Comparison of ENCODE assay signal across 27 mouse cellular contexts in the genomic region with DNA sequence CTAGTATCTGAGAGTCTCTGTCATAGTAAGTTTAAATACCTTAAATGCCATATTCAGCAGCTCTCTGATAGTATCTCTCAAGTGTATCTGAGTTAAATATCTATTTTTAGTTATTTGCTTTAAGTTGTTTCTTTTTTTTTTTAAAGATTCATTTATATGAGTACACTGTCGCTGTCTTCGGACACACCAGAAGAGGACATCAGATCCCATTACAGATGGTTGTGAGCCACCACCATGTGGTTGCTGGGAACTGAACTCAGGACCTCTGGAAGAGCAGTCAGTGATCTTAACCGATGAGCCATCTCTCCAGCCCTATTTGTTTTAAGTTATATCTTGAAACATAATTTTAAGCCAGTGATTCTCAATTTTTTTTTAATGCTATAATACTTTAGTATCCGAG. TPM values are rescaled to one million over a fixed set of nuclear protein-coding genes. Genes with fewer than 3 reads are reported as not detected.
DNase-seq lines count a peak whose midpoint lies in the region; ATAC-seq and TF ChIP-seq lines count a peak whose summit lies in the region.
"Had no signal": no experiment of that assay in that cellular context is flagged by ENCODE, and none has a peak within 500 bp of the region (broad histone marks: within the 10 kb centered on the region; RNA-seq: fewer than 3 reads in every experiment).

No protein-coding gene starts in this region.

- in situ Hi-C loops in CH12.LX (cut with MboI; ENCODE audit: low pct_ligation_motif_present, low pct_unique_long_range_greater_than_20kb, low sequenced_read_pairs): no loop called here

- H3K9me3 ChIP-seq in liver, postnatal 0 days (ENCODE audit: low read length): no peaks in the 10 kb centered on the region
- no peaks in the 10 kb centered on the region for H3K9me3 ChIP-seq in CH12.LX (replicated peaks; ENCODE audit: low read length)
- H3K9me3 ChIP-seq: embryonic facial prominence, embryonic 12.5 days; forebrain, embryonic 15.5 days; heart, embryonic 15.5 days; hindbrain, embryonic 13.5 days had no signal

- H3K9ac ChIP-seq in liver, postnatal 0 days (replicated peaks): peak overlapping the region; percentile 22; the same call in 1 of the 2 replicates
- H3K9ac ChIP-seq in CH12.LX (ENCODE audit: insufficient read depth, low read depth): peak overlapping the region; percentile 75; the same call in 1 of the 2 replicates
- H3K9ac ChIP-seq: embryonic facial prominence, embryonic 12.5 days; forebrain, embryonic 15.5 days; heart, embryonic 15.5 days; hindbrain, embryonic 13.5 days had no signal

- peaks cover 17% of the 10 kb centered on the region for H3K36me3 ChIP-seq in liver, postnatal 0 days (replicated peaks; ENCODE audit: insufficient read depth, low read length)
- H3K36me3 ChIP-seq in CH12.LX (replicated peaks in 1 of 2; ENCODE audit: control insufficient read depth in 1 of 2, insufficient read depth in 1 of 2, low read length in 1 of 2): peaks cover 14 to 27% of the 10 kb centered on the region in 2 experiments
- H3K36me3 ChIP-seq: embryonic facial prominence, embryonic 12.5 days; forebrain, embryonic 15.5 days; heart, embryonic 15.5 days; hindbrain, embryonic 13.5 days had no signal

- DNase-seq in liver, postnatal 0 days: no peak
- no peak for DNase-seq in liver
- no peak for DNase-seq in CH12.LX (ENCODE audit: extremely low read depth)
- no peak for DNase-seq in cerebellum, postnatal 36 days
- DNase-seq: adrenal gland, postnatal 10 days; B cell, adult 2 months; cerebellum, adult 11 months; cerebellum, adult 8-10 months; cerebellum, postnatal 14 days; gastrocnemius, postnatal 14 days; heart, adult 2 months; heart, postnatal 14 days had no signal

- no peaks in the 10 kb centered on the region for H3K27me3 ChIP-seq in liver, postnatal 0 days (ENCODE audit: insufficient read depth, low read length)
- no peaks in the 10 kb centered on the region for H3K27me3 ChIP-seq in CH12.LX (replicated peaks)
- H3K27me3 ChIP-seq: embryonic facial prominence, embryonic 12.5 days; forebrain, embryonic 15.5 days; heart, embryonic 15.5 days; hindbrain, embryonic 13.5 days had no signal

- H3K4me3 ChIP-seq in liver, postnatal 0 days (ENCODE audit: low read depth, low read length): no peak overlapping the region
- H3K4me3 ChIP-seq in CH12.LX (replicated peaks in 1 of 3; ENCODE audit: low read depth in 2 of 3, low read length in 2 of 3, poor library complexity in 1 of 3): peak overlapping the region; percentile 45 to 98 (median 66)
- H3K4me3 ChIP-seq in bone marrow macrophage, adult 2 months (ENCODE audit: insufficient read depth, low read length): peak overlapping the region; percentile 79
- H3K4me3 ChIP-seq: embryonic facial prominence, embryonic 12.5 days; hindbrain, embryonic 13.5 days had no signal

- no peak for TF ChIP-seq EP300 in liver, postnatal 0 days (IDR thresholded peaks at IDR 0.05; ENCODE audit: low read depth)
- 0 out of 2 replicates have a peak, but pooled peaks have one; percentile 9 for TF ChIP-seq EP300 in CH12.LX (IDR thresholded peaks at IDR 0.05; ENCODE audit: low read length)

- peak overlapping the region; percentile 47 for H3K4me2 ChIP-seq in liver, postnatal 0 days (ENCODE audit: low read depth, low read length)
- peak overlapping the region; percentile 98 for H3K4me2 ChIP-seq in CH12.LX (ENCODE audit: insufficient read depth, low read depth, poor library complexity, severe bottlenecking)
- H3K4me2 ChIP-seq: embryonic facial prominence, embryonic 12.5 days; forebrain, embryonic 15.5 days; heart, embryonic 11.5 days; hindbrain, embryonic 13.5 days had no signal

- no peak for TF ChIP-seq RAD21 in CH12.LX (IDR thresholded peaks at IDR 0.05; ENCODE audit: low read depth, low read length)

- dilution Hi-C loops in CH12.LX (cut with MboI; ENCODE audit: extremely low pct_ligation_motif_present, extremely low pct_unique_long_range_greater_than_20kb, low sequenced_read_pairs): no loop called here

- 80% methylated on average over 4 of the region's 4 CpGs for WGBS in liver, postnatal 0 days (ENCODE audit: insufficient replicate concordance)

- H3K27ac ChIP-seq in liver, postnatal 0 days (ENCODE audit: low read depth): no peak overlapping the region
- H3K27ac ChIP-seq in CH12.LX (ENCODE audit: insufficient read depth, low read depth): peak overlapping the region; percentile 82; the same call in 1 of the 2 replicates
- H3K27ac ChIP-seq in bone marrow macrophage, adult 2 months (ENCODE audit: insufficient read depth, low read depth, low read length): peak overlapping the region; percentile 92
- H3K27ac ChIP-seq: embryonic facial prominence, embryonic 12.5 days; forebrain, embryonic 15.5 days; heart, embryonic 15.5 days; hindbrain, embryonic 13.5 days; hindbrain, postnatal 0 days had no signal

- ATAC-seq in liver, postnatal 0 days: no peak
- ATAC-seq in cerebellum, adult (ENCODE audit: insufficient number of reproducible peaks, low FRiP score, low TSS enrichment): no peak
- ATAC-seq: CD4-positive, CD25-positive, alpha-beta regulatory T cell, adult 4 months; forebrain, embryonic 15.5 days; hindbrain, postnatal 0 days had no signal

- peaks cover 23% of the 10 kb centered on the region for H3K4me1 ChIP-seq in liver, postnatal 0 days (ENCODE audit: insufficient read depth)
- peaks cover 2 to 27% of the 10 kb centered on the region in 2 experiments; a peak in 3 of 4 replicates for H3K4me1 ChIP-seq in CH12.LX (ENCODE audit: control insufficient read depth in 1 of 2, insufficient read depth in 2 of 2)
- peaks cover 8% of the 10 kb centered on the region for H3K4me1 ChIP-seq in bone marrow macrophage, adult 2 months (ENCODE audit: control insufficient read depth, insufficient read depth, low read length)
- H3K4me1 ChIP-seq: embryonic facial prominence, embryonic 12.5 days; heart, embryonic 15.5 days had no signal

- H3K79me2 ChIP-seq in CH12.LX (replicated peaks; ENCODE audit: control insufficient read depth, extremely low read depth, insufficient read depth, poor library complexity, severe bottlenecking): peaks cover 45% of the 10 kb centered on the region

- TF ChIP-seq POLR2A in CH12.LX (IDR thresholded peaks at IDR 0.05; ENCODE audit: low read depth, low read length): no peak
- no peak for TF ChIP-seq POLR2A in bone marrow macrophage, adult 2 months (IDR thresholded peaks at IDR 0.05; ENCODE audit: borderline replicate concordance, low read depth, low read length)

- TF ChIP-seq CTCF in liver, postnatal 0 days (IDR thresholded peaks at IDR 0.05; ENCODE audit: low read depth): no peak
- TF ChIP-seq CTCF in CH12.LX (conservative IDR thresholded peaks at IDR 0.05 in 1 of 2, IDR thresholded peaks at IDR 0.05 in 1 of 2; ENCODE audit: low read depth in 2 of 2, low read length in 2 of 2): no peak
- no peak for TF ChIP-seq CTCF in bone marrow macrophage, adult 2 months (IDR thresholded peaks at IDR 0.05; ENCODE audit: low read depth, low read length)

TF ChIP-seq in CH12.LX, 34 proteins besides CTCF, POLR2A, EP300 and RAD21 (continues in another document):
- TF ChIP-seq JUN (IDR thresholded peaks at IDR 0.05; ENCODE audit: insufficient read depth, low read depth, low read length) (no peak), MEF2A (IDR thresholded peaks at IDR 0.05; ENCODE audit: borderline replicate concordance, low read depth, low read length) (no peak), TCF12 (IDR thresholded peaks at IDR 0.05; ENCODE audit: low read depth, low read length) (no peak), E2F4 (IDR thresholded peaks at IDR 0.05; ENCODE audit: insufficient replicate concordance, low read depth, low read length) (no peak), POLR2AphosphoS2 (IDR thresholded peaks at IDR 0.05; ENCODE audit: low read depth, low read length) (no peak), ETS1 (conservative IDR thresholded peaks at IDR 0.05; ENCODE audit: low read depth, low read length) (0 out of 2 replicates have a peak, but pooled peaks have one; percentile 8), ZC3H11A (IDR thresholded peaks at IDR 0.05; ENCODE audit: low read depth, low read length) (no peak), MAX (IDR thresholded peaks at IDR 0.05; ENCODE audit: low read length) (peak; percentile 43; the same call in 1 of the 2 replicates), JUND (conservative IDR thresholded peaks at IDR 0.05; ENCODE audit: low read depth, low read length) (no peak), CHD2 (IDR thresholded peaks at IDR 0.05; ENCODE audit: low read length) (no peak), PAX5 (IDR thresholded peaks at IDR 0.05; ENCODE audit: low read length) (no peak), RCOR1 (conservative IDR thresholded peaks at IDR 0.05; ENCODE audit: low read depth, low read length) (no peak), ZNF384 (IDR thresholded peaks at IDR 0.05; ENCODE audit: low read depth, low read length) (0 out of 2 replicates have a peak, but pooled peaks have one; percentile 20), MAZ (IDR thresholded peaks at IDR 0.05; ENCODE audit: low read depth, low read length) (no peak)

RNA-seq across cellular contexts. Expression of a gene that starts 1.2 kb away (rescaled TPM):
- 11.9 and 12.3 TPM in 2 replicates for polyA plus RNA-seq in liver, postnatal 0 days (2015; fragmentation: Nextera tagmentation; extraction: Ambion mirVana)
- 32.2 and 39.6 TPM in 2 replicates for total RNA-seq in CH12.LX (2012; rRNA removed)
- 42.6 and 46.2 TPM in 2 replicates for total RNA-seq in CH12.LX (2014; rRNA removed)
- polyA plus RNA-seq in CH12.LX (2012; ENCODE audit: insufficient read length, low read depth): 34.4 and 41.9 TPM in 2 replicates
- 664 and 728 TPM in 2 replicates for polyA plus RNA-seq in bone marrow macrophage, adult 2 months (2012; ENCODE audit: insufficient read depth, insufficient read length, missing spikeins)

RNA-seq across cellular contexts. Expression of a gene that starts 8.9 kb away (rescaled TPM):
- 0.47 and 1.0 TPM in 2 replicates for polyA plus RNA-seq in liver, postnatal 0 days (2015; fragmentation: Nextera tagmentation; extraction: Ambion mirVana)
- total RNA-seq in CH12.LX (2012; rRNA removed) (not detected in 2 replicates), CH12.LX (2014; rRNA removed) (not detected in 2 replicates)
- not detected in 2 replicates for polyA plus RNA-seq in CH12.LX (2012; ENCODE audit: insufficient read length, low read depth)
- 30.2 and 32.0 TPM in 2 replicates for polyA plus RNA-seq in bone marrow macrophage, adult 2 months (2012; ENCODE audit: insufficient read depth, insufficient read length, missing spikeins)
- total RNA-seq: adrenal gland, postnatal 10 days; adrenal gland, postnatal 4 days; gastrocnemius, postnatal 14 days; heart, adult 2 months; heart, postnatal 14 days had no signal
- polyA plus RNA-seq: CD4-positive, CD25-positive, alpha-beta regulatory T cell, adult 4 months; cortical plate, adult 2 months; embryonic facial prominence, embryonic 12.5 days; forebrain, embryonic 15.5 days; heart, adult 2 months had no signal

RNA-seq across cellular contexts. Expression of a gene that starts 25.2 kb away (rescaled TPM):
- polyA plus RNA-seq in liver, postnatal 0 days (2015; fragmentation: Nextera tagmentation; extraction: Ambion mirVana): 0.16 TPM in 1 of 2 replicates, not detected in the other
- total RNA-seq in CH12.LX (2012; rRNA removed): not detected in 2 replicates
- total RNA-seq in CH12.LX (2014; rRNA removed): not detected in 2 replicates
- not detected in 2 replicates for polyA plus RNA-seq in CH12.LX (2012; ENCODE audit: insufficient read length, low read depth)
- polyA plus RNA-seq in bone marrow macrophage, adult 2 months (2012; ENCODE audit: insufficient read depth, insufficient read length, missing spikeins): 14.6 and 20.2 TPM in 2 replicates
- total RNA-seq: adrenal gland, postnatal 10 days; adrenal gland, postnatal 4 days; gastrocnemius, postnatal 14 days; heart, adult 2 months; heart, postnatal 14 days; hematopoietic stem cell, adult 5-6 weeks; hindbrain, postnatal 0 days; MEL had no signal
- polyA plus RNA-seq: CD4-positive, CD25-positive, alpha-beta regulatory T cell, adult 4 months; cortical plate, adult 2 months; embryonic facial prominence, embryonic 12.5 days; forebrain, embryonic 11.5 days; forebrain, embryonic 15.5 days; gonadal fat pad, adult 2 months; heart, adult 2 months; heart, embryonic 11.5 days; heart, embryonic 15.5 days; hindbrain, embryonic 13.5 days; hindbrain, postnatal 0 days had no signal

RNA-seq across cellular contexts. Expression of a gene that starts 47.4 kb away (rescaled TPM):
- 0.06 TPM in 1 of 2 replicates, not detected in the other for polyA plus RNA-seq in liver, postnatal 0 days (2015; fragmentation: Nextera tagmentation; extraction: Ambion mirVana)
- total RNA-seq in CH12.LX (2012; rRNA removed) (5.4 and 6.4 TPM in 2 replicates), CH12.LX (2014; rRNA removed) (41.1 TPM in 2 replicates)
- polyA plus RNA-seq in CH12.LX (2012; ENCODE audit: insufficient read length, low read depth): 33.3 and 36.6 TPM in 2 replicates
- polyA plus RNA-seq in bone marrow macrophage, adult 2 months (2012; ENCODE audit: insufficient read depth, insufficient read length, missing spikeins): 0.45 TPM in 1 of 2 replicates, not detected in the other
- total RNA-seq: adrenal gland, postnatal 10 days; adrenal gland, postnatal 4 days; gastrocnemius, postnatal 14 days; heart, adult 2 months; heart, postnatal 14 days; hematopoietic stem cell, adult 5-6 weeks; MEL had no signal
- polyA plus RNA-seq: cortical plate, adult 2 months; embryonic facial prominence, embryonic 12.5 days; forebrain, embryonic 11.5 days; gonadal fat pad, adult 2 months; heart, adult 2 months; heart, embryonic 15.5 days had no signal

Comparison
In these comparisons a context has a peak if more than half of its experiments do, and no peak if none do; other contexts are left out.
1. RNA of a gene that starts 1.2 kb away (polyA plus RNA-seq): 664 to 728 TPM in bone marrow macrophage, adult 2 months; 34.4 to 41.9 TPM in CH12.LX and 11.9 to 12.3 TPM in liver, postnatal 0 days; every median in the first group is over 10 times any median in the second.
2. RNA of a gene that starts 8.9 kb away (polyA plus RNA-seq): 30.2 to 32.0 TPM in bone marrow macrophage, adult 2 months; 0.47 to 1.0 TPM in liver, postnatal 0 days and not detected in CH12.LX; every median in the first group is over 10 times any median in the second.
3. RNA of a gene that starts 25.2 kb away (polyA plus RNA-seq): 14.6 to 20.2 TPM in bone marrow macrophage, adult 2 months; 0.16 TPM in liver, postnatal 0 days and not detected in CH12.LX; every median in the first group is over 10 times any median in the second.